Mouse (Mus musculus) erythroblast, embryonic 14.5 days (primary cell): ENCODE data around the gene Nup85.

Source experiments
- GATA1 ChIP-seq: IDR thresholded peaks from 2 replicates; pipeline ENCODE4 v1.6.1; 2012; ENCODE audit warnings: low read length, inconsistent platforms, mixed read lengths
- TAL1 ChIP-seq: IDR thresholded peaks from 3 replicates; pipeline ENCODE4 v1.6.1; 2012; ENCODE audit warnings: low read length, inconsistent platforms, mixed read lengths

DNA sequence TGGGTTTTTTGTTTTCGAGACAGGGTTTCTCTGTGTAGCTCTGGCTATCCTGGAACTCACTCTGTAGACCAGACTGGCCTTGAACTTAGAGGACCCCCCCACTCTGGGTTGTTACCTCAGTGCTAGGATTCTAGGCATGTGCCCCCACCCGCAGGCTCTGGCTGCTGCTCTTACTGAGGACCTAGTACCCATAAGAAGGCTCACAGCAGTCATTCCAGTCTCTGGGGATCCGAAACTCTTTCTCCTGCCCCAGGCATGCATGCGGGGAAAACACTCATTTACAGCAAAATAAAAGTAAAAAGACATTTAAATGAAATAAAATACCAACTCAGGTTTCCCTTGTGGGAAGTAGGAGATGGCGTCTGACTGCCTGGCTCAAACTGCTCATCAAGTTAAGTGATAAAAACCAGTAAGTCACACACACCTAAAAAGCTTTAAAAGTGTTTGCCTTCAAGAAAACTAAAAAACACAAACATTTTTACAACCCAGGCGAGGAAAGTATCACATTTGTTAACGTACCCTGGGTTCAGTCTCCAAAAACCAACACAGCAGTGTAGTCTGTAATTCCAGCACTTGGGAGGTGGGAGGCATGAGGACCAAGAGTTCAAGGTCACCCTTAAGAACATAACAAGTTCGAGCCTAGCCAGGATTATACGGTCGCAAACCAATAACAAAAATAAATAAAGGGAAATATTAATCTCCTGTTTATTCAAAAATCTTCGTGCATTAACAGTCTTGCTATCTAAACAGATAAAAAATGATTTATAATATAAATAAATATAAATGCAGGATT is 62.8 kb downstream of the Nup85 start:
- no peak for TF ChIP-seq GATA1
- no peak for TF ChIP-seq TAL1
